Mouse (Mus musculus) testis, adult 2 months (tissue): ENCODE measurements around the gene Fhad1. TPM values are rescaled to one million over a fixed set of nuclear protein-coding genes. Genes with fewer than 3 reads are reported as not detected.

Source experiments
- H3K27ac ChIP-seq: fragments of 200-500 bp; 2 replicates; pipeline ENCODE4 v1.5.1; 2012; ENCODE audit warnings: low read depth, low read length; ENCODE audit not compliant: control insufficient read depth, insufficient read depth
- H3K27me3 ChIP-seq: fragments of 200-500 bp; 2 replicates; pipeline ENCODE4 v1.6.1; 2012; ENCODE audit warnings: mild to moderate bottlenecking, low read length, moderate library complexity; ENCODE audit not compliant: control insufficient read depth, insufficient read depth
- H3K36me3 ChIP-seq: fragments of 200-500 bp; 2 replicates; pipeline ENCODE4 v1.6.1; 2012; ENCODE audit warnings: mild to moderate bottlenecking, low read length; ENCODE audit not compliant: control insufficient read depth, insufficient read depth
- H3K4me1 ChIP-seq: fragments of 200-500 bp; 2 replicates; pipeline ENCODE4 v1.6.1; 2012; ENCODE audit warnings: low read length; ENCODE audit not compliant: control insufficient read depth, insufficient read depth
- H3K4me3 ChIP-seq: fragments of 200-500 bp; 2 replicates; pipeline ENCODE4 v1.5.1; 2012; ENCODE audit warnings: low read depth, mild to moderate bottlenecking, low read length, moderate library complexity, mixed read lengths; ENCODE audit not compliant: control insufficient read depth
- CTCF ChIP-seq: fragments of 200-500 bp; IDR thresholded peaks from 2 replicates; pipeline ENCODE4 v1.5.1; 2012; ENCODE audit warnings: low read depth, mild to moderate bottlenecking, inconsistent platforms, low read length, moderate library complexity; ENCODE audit not compliant: control insufficient read depth, insufficient read depth, insufficient replicate concordance
- POLR2A ChIP-seq: fragments of 200-500 bp; IDR thresholded peaks from 2 replicates; pipeline ENCODE4 v1.6.1; 2012; ENCODE audit warnings: low read depth, mild to moderate bottlenecking, inconsistent platforms, low read length, moderate library complexity; ENCODE audit not compliant: control insufficient read depth
- polyA plus RNA-seq: library from polyadenylated mRNA; depleted of rRNA; stranded (reverse); fragments of >200 nt; gene quantifications from 2 replicates; pipeline ENCODE4 v1.2.3, GENCODE M21; 2012

Fhad1 gene
- polyA plus RNA-seq, 1 experiment: 186 TPM

DNA sequence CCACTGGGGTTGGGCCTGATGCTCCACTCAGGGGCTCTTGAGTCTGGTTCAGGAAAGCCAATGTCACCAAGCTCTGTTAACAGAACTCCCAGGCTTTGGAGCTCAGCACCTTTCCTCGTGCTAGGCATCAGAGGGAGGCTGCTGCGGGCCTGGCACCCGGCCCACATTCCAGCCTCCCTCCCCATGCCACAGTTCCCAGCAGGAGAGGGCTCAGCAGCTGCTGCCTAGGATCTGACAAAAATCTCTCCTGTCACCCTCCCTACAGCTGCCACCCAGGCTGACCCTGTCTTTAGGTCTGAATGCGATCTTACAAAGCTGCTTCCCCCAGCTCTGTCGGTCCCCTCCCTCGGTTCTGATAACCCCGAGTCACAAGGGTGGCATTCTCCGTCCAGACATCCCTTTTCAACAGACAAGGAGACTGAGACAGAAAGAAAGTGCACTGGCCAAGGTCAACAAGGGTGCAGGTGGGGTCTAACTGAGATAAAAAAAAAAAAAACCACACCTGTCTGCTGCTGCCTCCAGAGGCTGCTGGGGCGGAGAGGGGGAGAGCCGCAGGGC is 147.9 kb downstream of the Fhad1 start:
- no peak overlapping the region for H3K4me3 ChIP-seq
- H3K27ac ChIP-seq: no peak overlapping the region
- no peaks in the 10 kb centered on the region for H3K36me3 ChIP-seq
- H3K27me3 ChIP-seq: no peaks in the 10 kb centered on the region
- H3K4me1 ChIP-seq: peaks cover 3% of the 10 kb centered on the region; the same call in 1 of the 2 replicates
- TF ChIP-seq CTCF: no peak

DNA sequence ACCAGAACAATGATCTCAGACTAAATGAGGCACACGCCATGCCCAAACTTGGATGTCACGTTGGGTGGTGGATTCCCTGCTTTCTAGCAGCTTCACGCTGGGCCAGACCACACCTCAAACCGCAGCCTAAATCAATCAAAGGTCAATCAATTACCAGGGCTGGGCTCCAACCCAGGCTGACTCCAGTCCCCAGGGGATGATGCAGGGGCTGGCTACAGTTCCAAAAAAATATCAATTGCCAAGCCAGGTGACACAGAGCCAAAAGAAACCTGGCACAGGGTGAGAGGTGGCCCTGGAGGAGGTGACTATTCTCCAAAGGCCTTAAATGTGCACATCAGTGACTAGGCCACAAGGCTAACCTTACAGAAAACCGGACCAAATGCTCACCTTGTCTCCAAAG is 149.3 kb downstream of the Fhad1 start:
- Histone ChIP-seq H3K4me3 (no peak overlapping the region), H3K4me1 (peaks cover 3% of the 10 kb centered on the region), H3K27ac (no peak overlapping the region), H3K27me3 (no peaks in the 10 kb centered on the region), H3K36me3 (no peaks in the 10 kb centered on the region)
- TF ChIP-seq POLR2A (no peak), CTCF (no peak)

DNA sequence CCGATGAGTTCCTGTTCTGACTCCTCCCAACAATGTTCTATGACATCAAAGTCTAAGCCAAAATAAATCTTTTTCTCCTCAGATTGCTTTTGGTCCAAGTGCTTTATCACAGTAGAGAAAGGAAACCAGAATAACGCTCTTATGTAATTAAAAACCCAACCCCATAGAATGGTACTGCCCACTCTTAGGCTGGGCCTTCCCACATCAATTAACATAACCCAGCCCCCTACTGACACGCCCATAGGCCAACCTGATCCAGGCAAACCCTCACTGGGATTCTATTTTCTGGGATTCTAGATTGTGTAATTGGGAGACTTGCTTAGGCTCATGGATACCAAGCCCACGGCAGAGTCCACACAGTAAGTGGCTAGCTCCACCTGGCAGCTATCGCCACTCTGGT is 149.9 kb downstream of the Fhad1 start:
- Histone ChIP-seq H3K27me3 (no peaks in the 10 kb centered on the region), H3K4me1 (peaks cover 3% of the 10 kb centered on the region), H3K4me3 (no peak overlapping the region), H3K27ac (no peak overlapping the region), H3K36me3 (no peaks in the 10 kb centered on the region)
- TF ChIP-seq POLR2A (no peak), CTCF (no peak)

DNA sequence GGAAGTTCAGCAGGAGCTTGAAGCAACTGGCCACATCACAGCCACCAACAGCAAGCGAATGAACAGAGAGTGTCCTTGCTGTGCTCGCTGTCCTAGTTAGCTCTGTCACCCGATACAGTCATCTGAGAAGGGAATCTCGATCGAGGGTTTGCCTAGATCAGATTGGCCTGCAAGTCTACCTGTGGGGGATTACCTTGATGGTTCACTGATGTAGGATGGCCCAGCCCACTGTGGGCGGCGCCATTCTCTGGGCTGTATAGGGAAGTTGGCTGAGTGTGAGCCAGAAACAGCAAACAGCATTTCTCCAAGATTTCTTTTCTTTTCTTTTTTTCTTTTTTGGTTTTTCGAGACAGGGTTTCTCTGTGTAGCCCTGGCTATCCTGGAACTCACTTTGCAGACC is 150.4 kb downstream of the Fhad1 start:
- TF ChIP-seq POLR2A (no peak), CTCF (no peak)
- no peak overlapping the region for H3K27ac ChIP-seq
- H3K36me3 ChIP-seq: no peaks in the 10 kb centered on the region
- no peaks in the 10 kb centered on the region for H3K27me3 ChIP-seq
- H3K4me1 ChIP-seq: peaks cover 3% of the 10 kb centered on the region
- no peak overlapping the region for H3K4me3 ChIP-seq

DNA sequence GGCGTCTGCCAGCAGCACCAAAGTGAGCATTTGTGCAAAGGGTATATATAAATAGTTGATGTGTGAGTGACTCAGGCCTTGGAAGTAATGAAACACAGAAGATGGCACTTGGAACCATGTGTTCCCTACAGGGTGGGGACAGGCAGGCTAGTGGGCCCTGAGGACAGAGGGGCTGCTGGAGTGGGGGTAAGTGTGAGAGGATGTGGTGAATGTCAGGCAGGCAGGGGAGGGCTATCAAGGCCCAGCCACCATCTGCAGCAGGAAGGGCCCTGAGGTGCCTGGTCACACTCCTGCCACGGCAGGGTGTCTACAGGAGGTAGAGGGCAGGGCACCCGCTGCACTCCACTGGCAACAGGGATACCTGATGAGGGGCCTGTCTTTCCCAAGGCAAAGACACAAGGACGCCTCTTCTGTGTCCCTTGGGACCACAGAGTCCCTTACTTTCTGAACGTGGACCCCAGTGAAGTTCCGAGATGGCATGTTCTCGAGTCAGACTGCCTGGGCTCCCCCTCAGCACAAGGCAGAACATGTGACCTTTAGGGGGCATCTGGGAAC is 151.1 kb downstream of the Fhad1 start:
- Histone ChIP-seq H3K36me3 (no peaks in the 10 kb centered on the region), H3K27me3 (no peaks in the 10 kb centered on the region), H3K27ac (peak overlapping the region; percentile 3; the same call in 1 of the 2 replicates), H3K4me3 (no peak overlapping the region), H3K4me1 (peaks cover 3% of the 10 kb centered on the region)
- TF ChIP-seq CTCF (no peak), POLR2A (no peak)

DNA sequence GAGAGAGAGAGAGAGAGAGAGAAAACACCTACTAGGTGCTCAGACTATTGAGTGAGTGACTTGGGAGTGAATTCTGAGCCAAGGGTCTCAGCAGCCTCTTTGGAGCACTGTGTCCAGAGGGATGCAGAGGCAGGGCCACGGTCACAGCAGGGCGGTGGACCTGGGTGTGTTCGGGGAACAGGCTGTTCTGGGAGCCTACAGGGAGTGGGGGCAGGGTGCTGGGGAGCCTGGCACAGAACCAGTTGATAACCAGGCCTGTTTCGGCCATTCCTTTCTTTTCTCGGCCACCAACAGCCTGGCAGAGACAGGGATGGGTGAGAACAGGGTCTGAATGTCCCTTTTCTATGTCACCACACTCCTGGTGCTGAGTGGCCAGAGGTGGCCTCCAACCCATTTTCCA is 152.0 kb downstream of the Fhad1 start:
- Histone ChIP-seq H3K27ac (no peak overlapping the region), H3K4me3 (no peak overlapping the region), H3K27me3 (no peaks in the 10 kb centered on the region), H3K4me1 (peaks cover 3% of the 10 kb centered on the region), H3K36me3 (no peaks in the 10 kb centered on the region)
- TF ChIP-seq CTCF: no peak
- no peak; the same call in 1 of the 2 replicates for TF ChIP-seq POLR2A

DNA sequence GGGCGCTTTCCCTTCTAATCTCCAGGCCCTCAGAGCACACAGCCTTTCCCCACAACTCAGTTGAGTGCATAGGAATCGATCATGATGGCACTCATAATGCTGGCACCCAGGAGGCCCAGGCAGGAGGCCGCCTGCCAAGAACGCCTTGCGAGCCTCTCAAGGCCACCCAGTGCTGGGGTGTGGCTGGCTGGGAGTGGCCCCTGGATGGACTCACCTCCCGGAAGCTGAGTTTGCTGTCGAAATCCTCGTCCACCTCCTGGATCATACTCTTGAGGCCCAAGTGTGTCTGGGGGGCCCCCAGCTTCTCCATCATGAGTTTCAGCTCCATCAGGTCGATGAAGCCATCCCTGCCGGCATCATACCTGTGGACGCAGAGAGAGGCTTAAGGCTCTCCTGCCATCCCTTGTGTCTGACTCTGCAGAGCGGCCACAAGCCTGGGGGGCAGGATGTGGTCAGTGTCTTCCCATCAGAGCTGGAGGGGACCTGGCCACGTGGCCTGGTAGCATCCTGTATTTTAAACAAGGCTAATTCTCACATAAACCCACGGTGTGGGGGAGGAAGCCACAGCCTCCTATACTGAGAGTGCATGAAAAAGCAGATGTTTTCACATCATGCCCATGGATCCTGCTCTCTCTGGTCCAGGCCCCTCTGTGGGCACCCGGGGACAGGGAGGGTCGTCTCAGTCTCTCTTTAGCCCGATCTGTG is 153.1 kb downstream of the Fhad1 start:
- Histone ChIP-seq H3K36me3 (no peaks in the 10 kb centered on the region), H3K4me1 (peaks cover 11% of the 10 kb centered on the region), H3K27ac (peak overlapping the region; percentile 21; the same call in 1 of the 2 replicates), H3K4me3 (no peak overlapping the region), H3K27me3 (no peaks in the 10 kb centered on the region)
- TF ChIP-seq CTCF: no peak
- TF ChIP-seq POLR2A: no peak
